Mouse (Mus musculus) heart, embryonic 14.5 days (tissue): ENCODE results near the gene Ncoa1. TPM values are rescaled to one million over a fixed set of nuclear protein-coding genes. Genes with fewer than 3 reads are reported as not detected.

Source experiments
- ATAC-seq: fragments of 200-750 bp; cut with Nextera tagmentation; 2 replicates; pipeline ENCODE4 v1.8.0; 2017; ENCODE audit warnings: low read depth, moderate TSS enrichment; ENCODE audit not compliant: insufficient number of reproducible peaks, insufficient read depth, low FRiP score
- H3K27ac ChIP-seq, 2 experiments: fragments of 200-500 bp in 1 of 2; fragments of 300-500 bp in 1 of 2; sonication (generic) in 1 of 2; replicated peaks in 1 of 2; 2 replicates each; pipeline ENCODE4 v1.5.1; 2012 to 2014; ENCODE audit warnings: low read depth in 2 of 2, low read length in 2 of 2, control low read depth in 1 of 2, mild to moderate bottlenecking in 1 of 2, mixed read lengths in 1 of 2; ENCODE audit not compliant: control insufficient read depth in 1 of 2, insufficient read depth in 1 of 2
- H3K27me3 ChIP-seq: fragments of 300-500 bp; sonication (generic); 2 replicates; pipeline ENCODE4 v1.6.1; 2014; ENCODE audit warnings: mild to moderate bottlenecking, low read length, control low read depth; ENCODE audit not compliant: control insufficient read depth, insufficient read depth
- H3K36me3 ChIP-seq: fragments of 300-500 bp; sonication (generic); 2 replicates; pipeline ENCODE4 v1.6.1; 2014; ENCODE audit warnings: mild to moderate bottlenecking, control low read depth, low read length, mixed read lengths; ENCODE audit not compliant: control insufficient read depth, insufficient read depth
- H3K4me1 ChIP-seq, 2 experiments: fragments of 200-500 bp in 1 of 2; fragments of 300-500 bp in 1 of 2; sonication (generic) in 1 of 2; 2 replicates each; pipeline ENCODE4 v1.6.1; 2012 to 2014; ENCODE audit warnings: low read length in 2 of 2, control low read depth in 1 of 2, mixed read lengths in 1 of 2; ENCODE audit not compliant: control insufficient read depth in 2 of 2, insufficient read depth in 2 of 2
- H3K4me2 ChIP-seq: fragments of 300-500 bp; sonication (generic); 2 replicates; pipeline ENCODE4 v1.6.1; 2014; ENCODE audit warnings: mild to moderate bottlenecking, low read length
- H3K4me3 ChIP-seq, 2 experiments: fragments of 200-500 bp in 1 of 2; fragments of 300-500 bp in 1 of 2; sonication (generic) in 1 of 2; 2 replicates each; pipeline ENCODE4 v1.5.1; 2012 to 2014; ENCODE audit warnings: low read length in 2 of 2, mild to moderate bottlenecking in 2 of 2, control low read depth in 1 of 2, low read depth in 1 of 2, moderate library complexity in 1 of 2; ENCODE audit not compliant: control insufficient read depth in 1 of 2, insufficient read depth in 1 of 2
- H3K9ac ChIP-seq: fragments of 300-500 bp; sonication (generic); 2 replicates; pipeline ENCODE4 v1.6.1; 2014; ENCODE audit warnings: mild to moderate bottlenecking, low read length
- H3K9me3 ChIP-seq: fragments of 300-500 bp; sonication (generic); 2 replicates; pipeline ENCODE4 v1.6.1; 2016; ENCODE audit warnings: low read length, control low read depth; ENCODE audit not compliant: control insufficient read depth
- WGBS: fragments of 180-500 bp; shearing (Covaris S2); extraction: QIAGEN DNeasy Blood & Tissue Kit; methylation state at CpG from one replicate; pipeline ENCODE4 v1.1.7; 2014; 5-methylcytosine and 5-hydroxymethylcytosine counted together
- polyA plus RNA-seq: library from polyadenylated mRNA; unstranded; fragments of >200 nt; fragmentation: Nextera tagmentation; extraction: Ambion mirVana; gene quantifications from 2 replicates; pipeline ENCODE4 v1.2.1, GENCODE M21; 2014

Ncoa1 gene
- 14.7 and 14.9 TPM in 2 replicates for polyA plus RNA-seq

DNA sequence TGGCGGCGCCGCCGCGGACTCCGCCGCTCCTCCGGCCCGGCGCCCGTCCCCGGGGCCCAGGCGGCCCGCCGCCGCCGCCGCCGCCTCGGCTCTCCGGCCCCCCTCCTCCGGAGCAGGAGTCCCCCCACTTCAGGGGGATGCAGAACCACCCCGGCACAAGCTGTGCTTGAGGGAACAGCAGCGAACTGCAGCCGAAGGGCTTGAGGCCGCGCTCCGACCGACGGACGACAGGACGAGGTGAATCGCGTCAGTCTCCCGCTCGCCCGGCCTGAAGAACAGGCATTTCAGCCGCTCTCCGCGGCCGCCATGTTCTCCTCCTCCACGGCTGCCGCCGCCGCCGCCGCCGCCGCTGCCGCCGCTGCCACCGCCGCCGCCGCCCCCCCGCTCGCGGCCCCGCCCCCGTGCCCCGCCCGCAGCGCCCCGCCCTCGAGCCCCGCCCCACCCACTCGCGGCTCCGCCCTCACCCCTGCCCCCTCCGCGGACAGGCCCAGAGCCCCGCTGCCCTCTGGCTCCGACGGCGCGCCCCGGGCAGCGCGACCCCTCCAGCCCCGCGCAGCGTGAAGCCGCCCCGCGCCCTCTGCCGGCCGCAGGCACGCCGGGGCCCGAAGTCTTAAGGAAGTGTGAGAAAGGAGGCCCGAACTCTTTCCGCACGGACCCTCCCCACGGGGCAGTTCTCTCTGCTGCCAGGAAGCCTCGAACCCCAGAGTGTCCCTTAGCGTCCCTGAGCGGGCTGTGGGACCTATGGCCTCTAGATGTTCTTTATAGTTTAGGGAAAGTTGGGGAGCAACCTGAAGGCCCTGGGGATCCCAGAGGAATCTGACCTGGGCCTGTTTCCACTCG lies at the start of gene Ncoa1:
Ncoa1 (minus strand) TSS at position 351 of the 840 bp plus-strand sequence.
- Histone ChIP-seq H3K27me3 (no peaks in the 10 kb centered on the region; the same call in 1 of the 2 replicates), H3K27ac (peak within 1 kb of the TSS; percentile 96 to 97), H3K4me1 (peaks cover 2 to 23% of the 10 kb centered on the region in 2 experiments; a peak in 3 of 4 replicates), H3K9me3 (no peaks in the 10 kb centered on the region), H3K9ac (peak within 1 kb of the TSS; percentile 96), H3K4me3 (peak within 1 kb of the TSS; percentile 73 to 97), H3K4me2 (peak within 1 kb of the TSS; percentile 78), H3K36me3 (no peaks in the 10 kb centered on the region)
- ATAC-seq, result peak; percentile 88
- under 1% methylated on average over 77 of the region's 98 CpGs for WGBS

DNA sequence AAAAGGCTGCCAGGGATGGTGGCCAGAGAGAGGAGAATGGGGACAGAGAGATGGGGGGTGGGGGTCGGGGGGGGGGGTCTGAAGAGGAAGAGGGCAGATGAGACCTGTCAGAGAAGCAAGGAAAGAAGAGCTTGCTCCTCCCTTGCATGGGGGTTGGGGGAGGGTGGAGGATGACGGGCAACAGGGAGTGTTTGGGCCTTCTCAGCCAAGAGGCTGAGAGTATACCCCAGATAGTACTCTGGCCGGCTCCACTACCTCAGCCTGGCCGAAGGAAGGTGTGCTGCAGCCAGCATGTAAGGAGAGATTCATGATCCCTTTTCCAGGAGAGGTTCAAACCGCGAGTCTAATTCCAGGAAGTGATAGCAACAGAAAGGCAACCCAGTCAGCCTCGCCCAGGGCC lies 47.6 kb upstream of the Ncoa1 start:
- WGBS, result 34% methylated on average over 7 of the region's 7 CpGs
- Histone ChIP-seq H3K4me2 (no peak overlapping the region), H3K36me3 (no peaks in the 10 kb centered on the region), H3K9me3 (no peaks in the 10 kb centered on the region), H3K27ac (no peak overlapping the region), H3K4me1 (peaks cover 6 to 21% of the 10 kb centered on the region in 2 experiments), H3K9ac (no peak overlapping the region), H3K27me3 (no peaks in the 10 kb centered on the region), H3K4me3 (no peak overlapping the region)
- no peak for ATAC-seq

DNA sequence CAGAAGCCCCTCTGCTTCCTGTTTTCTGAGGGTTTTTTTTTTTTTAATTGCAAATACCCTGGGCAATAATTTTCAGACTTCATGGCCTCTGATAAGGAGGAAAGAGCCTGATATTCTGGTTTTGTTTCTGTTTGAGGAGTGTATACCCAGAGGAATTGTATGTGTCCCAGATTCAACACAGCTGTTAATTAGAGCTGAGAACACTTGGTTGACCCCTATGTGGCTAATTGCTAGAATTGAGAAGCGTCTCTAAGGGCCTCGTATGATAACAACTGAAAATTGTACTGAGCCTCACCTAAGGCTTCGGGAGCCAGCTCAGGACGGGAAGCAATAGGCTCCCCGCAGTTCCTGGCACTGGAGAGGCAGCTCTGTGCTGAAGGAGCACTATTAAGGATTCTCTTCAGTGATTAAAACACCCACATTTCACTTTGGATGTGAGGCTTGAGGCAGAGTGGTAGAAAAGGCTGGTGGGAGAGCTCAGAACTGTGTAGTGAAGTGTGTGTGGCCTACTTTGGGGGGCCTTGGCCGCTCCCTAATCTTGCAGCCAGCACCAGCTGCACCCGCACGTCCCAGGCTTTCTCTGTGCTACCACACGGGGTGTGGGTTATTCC lies 46.8 kb upstream of the Ncoa1 start:
- 50% methylated on average over 9 of the region's 9 CpGs for WGBS
- peak overlapping the region in 1 of 2 experiments; percentile 19; a peak in 1 of 4 replicates for H3K27ac ChIP-seq
- H3K4me3 ChIP-seq, result no peak overlapping the region

DNA sequence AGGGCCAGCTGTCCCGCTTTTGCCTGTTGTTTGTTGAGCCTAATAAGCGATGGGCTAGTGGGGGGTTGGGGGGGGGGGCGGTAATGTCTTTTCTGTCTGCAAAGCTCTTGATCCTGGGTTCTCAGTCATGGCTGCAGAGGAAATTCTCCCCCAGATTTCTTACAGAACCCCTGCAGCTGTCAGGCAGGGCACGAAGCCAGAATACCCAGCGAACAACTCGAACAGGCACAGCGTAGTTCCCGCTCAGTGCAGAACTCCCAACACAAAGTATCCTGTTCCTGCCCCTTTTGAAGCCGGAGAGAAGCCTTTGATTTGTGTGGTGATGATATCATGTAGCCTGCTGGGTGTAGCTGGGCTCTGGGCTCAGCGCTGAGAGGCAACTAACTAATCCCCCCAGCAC lies 46.2 kb upstream of the Ncoa1 start:
- 5% methylated on average over 10 of the region's 10 CpGs for WGBS
- no peaks in the 10 kb centered on the region for H3K9me3 ChIP-seq
- H3K4me2 ChIP-seq, result peak overlapping the region; percentile 56
- ATAC-seq, result no peak
- peak overlapping the region; percentile 19 to 39; a peak in 3 of 4 replicates for H3K27ac ChIP-seq
- peak overlapping the region; percentile 57 for H3K9ac ChIP-seq
- H3K27me3 ChIP-seq, result no peaks in the 10 kb centered on the region
- peak overlapping the region in 1 of 2 experiments; percentile 8; a peak in 1 of 4 replicates for H3K4me3 ChIP-seq
- H3K4me1 ChIP-seq, result peaks cover 6 to 21% of the 10 kb centered on the region in 2 experiments
- no peaks in the 10 kb centered on the region for H3K36me3 ChIP-seq

More for the DNA sequence above, 46.8 kb upstream of the Ncoa1 start:
- H3K4me1 ChIP-seq, result peaks cover 6 to 21% of the 10 kb centered on the region in 2 experiments
- no peaks in the 10 kb centered on the region for H3K36me3 ChIP-seq
- H3K9ac ChIP-seq, result peak overlapping the region; percentile 57; the same call in 1 of the 2 replicates
- no peaks in the 10 kb centered on the region for H3K27me3 ChIP-seq
- 0 out of 2 replicates have a peak, but pooled peaks have one; percentile 26 for ATAC-seq
- no peaks in the 10 kb centered on the region for H3K9me3 ChIP-seq
- peak overlapping the region; percentile 56 for H3K4me2 ChIP-seq

DNA sequence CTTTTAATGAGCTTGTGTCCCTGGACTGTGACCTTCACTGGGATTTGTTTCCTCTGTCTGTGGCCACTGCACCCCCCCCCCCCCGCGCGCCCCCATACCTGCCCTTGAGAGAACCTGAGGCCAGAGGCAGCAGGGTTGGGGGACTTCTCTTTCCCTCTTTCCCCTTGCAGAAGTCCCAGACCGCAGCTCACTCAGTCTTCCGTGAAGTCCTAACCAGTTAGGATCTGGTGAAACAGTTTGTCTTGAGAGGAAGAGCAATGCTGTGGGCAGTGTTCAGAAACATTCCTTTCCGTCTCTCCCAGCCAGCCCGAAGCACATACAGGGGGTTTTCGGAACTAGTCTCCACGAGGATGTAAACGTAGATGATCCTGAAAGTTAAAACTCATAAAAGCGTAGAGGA lies 42.0 kb upstream of the Ncoa1 start:
- Histone ChIP-seq H3K36me3 (no peaks in the 10 kb centered on the region), H3K4me3 (no peak overlapping the region), H3K9ac (no peak overlapping the region), H3K4me2 (no peak overlapping the region), H3K27ac (no peak overlapping the region), H3K9me3 (no peaks in the 10 kb centered on the region), H3K27me3 (no peaks in the 10 kb centered on the region), H3K4me1 (peaks cover 1 to 12% of the 10 kb centered on the region in 2 experiments; a peak in 3 of 4 replicates)
- WGBS, result 85% methylated on average over 11 of the region's 11 CpGs
- ATAC-seq, result no peak

DNA sequence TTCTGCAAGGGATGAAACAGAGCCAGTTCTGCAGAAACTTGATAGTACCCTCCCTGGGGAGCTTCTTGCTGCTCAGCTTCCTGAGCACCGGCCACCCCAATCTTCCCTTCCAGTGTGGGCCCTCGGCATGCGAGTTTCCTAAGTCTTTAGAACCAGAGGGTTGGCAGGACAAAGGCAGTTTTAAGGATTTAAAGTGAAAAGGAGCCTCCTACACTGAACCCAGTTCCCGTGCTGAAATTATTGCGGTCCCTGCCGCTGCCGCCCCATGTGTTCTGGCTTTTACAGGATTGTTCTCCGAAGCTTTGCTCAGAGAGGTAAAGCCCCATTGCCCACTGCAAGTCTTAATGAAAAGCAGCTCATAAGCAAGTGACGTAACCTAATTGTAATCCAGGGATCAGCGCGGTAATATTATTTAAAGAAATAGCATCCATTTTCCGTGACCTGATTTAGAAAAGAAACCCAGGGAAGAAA lies 32.6 kb upstream of the Ncoa1 start:
- Histone ChIP-seq H3K4me3 (no peak overlapping the region), H3K27ac (no peak overlapping the region; a peak in 1 of 4 replicates)

DNA sequence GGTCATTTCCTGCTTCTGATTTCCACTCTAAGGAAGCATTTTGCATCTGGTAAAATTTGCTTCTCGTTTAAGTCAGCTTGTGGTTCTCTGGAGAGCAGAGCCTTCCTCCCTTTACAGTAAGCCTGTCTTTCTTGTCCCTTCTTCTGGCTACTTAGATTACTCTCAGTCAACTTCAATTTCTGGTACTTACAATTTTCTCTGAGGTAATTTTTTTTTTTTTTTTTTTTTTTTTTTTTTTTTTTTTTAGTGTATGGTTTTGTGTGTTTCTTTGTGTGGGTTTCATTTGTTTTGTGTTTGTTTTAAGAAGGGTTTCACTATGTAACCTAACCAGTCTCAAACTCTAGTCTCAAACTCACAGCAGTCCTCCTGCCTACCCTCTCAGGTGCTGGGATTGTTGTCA lies 31.2 kb upstream of the Ncoa1 start:
- no peak overlapping the region for H3K4me2 ChIP-seq
- no peak overlapping the region for H3K9ac ChIP-seq
- H3K9me3 ChIP-seq, result no peaks in the 10 kb centered on the region
- no peak overlapping the region for H3K27ac ChIP-seq
- no peak overlapping the region for H3K4me3 ChIP-seq
- no peaks in the 10 kb centered on the region for H3K27me3 ChIP-seq
- no peaks in the 10 kb centered on the region for H3K4me1 ChIP-seq
- H3K36me3 ChIP-seq, result no peaks in the 10 kb centered on the region
- no peak for ATAC-seq
- 60% methylated on average over 1 of the region's 1 CpGs for WGBS

More for the DNA sequence above, 32.6 kb upstream of the Ncoa1 start:
- H3K36me3 ChIP-seq, result no peaks in the 10 kb centered on the region
- 64% methylated on average over 12 of the region's 12 CpGs for WGBS
- no peaks in the 10 kb centered on the region for H3K27me3 ChIP-seq
- no peak for ATAC-seq
- H3K4me1 ChIP-seq, result no peaks in the 10 kb centered on the region
- H3K9me3 ChIP-seq, result no peaks in the 10 kb centered on the region
- H3K4me2 ChIP-seq, result peak overlapping the region; percentile 44
- no peak overlapping the region for H3K9ac ChIP-seq
